Mouse (Mus musculus): ENCODE measurements around the gene Rpl18.

DNA sequence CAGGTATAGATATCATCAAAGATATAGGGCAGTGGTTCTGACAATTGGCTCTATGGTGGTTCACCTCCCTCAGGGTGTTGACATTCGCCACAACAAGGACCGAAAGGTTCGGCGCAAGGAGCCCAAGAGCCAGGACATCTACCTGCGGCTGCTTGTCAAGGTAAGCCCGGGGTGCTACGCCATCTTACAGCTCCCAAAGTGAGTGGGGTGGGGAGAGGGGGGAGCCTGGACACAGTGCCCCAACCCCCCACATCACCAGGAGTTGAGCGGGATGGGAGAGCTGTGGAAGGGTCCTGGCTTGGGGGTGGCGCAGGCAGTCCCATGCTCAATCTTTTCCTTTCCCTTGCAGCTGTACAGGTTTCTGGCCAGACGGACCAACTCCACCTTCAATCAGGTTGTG is 3.9 kb downstream of the Rpl18 start:
- TF ChIP-seq POLR2A (IDR thresholded peaks at IDR 0.05; ENCODE audit: borderline replicate concordance, low read depth, low read length) (no peak), CTCF (IDR thresholded peaks at IDR 0.05; ENCODE audit: low read depth, low read length) (no peak)
